Mouse (Mus musculus): Measurements from ENCODE around the gene Pidd1. TPM values are rescaled to one million over a fixed set of nuclear protein-coding genes. Genes with fewer than 3 reads are reported as not detected.
A peak's percentile ranks its signal among the peaks of the same experiment; 100 is the strongest.

The Pidd1 gene
- total RNA-seq, 2 experiments from 2014 or later: 2.4 to 7.3 TPM

DNA sequence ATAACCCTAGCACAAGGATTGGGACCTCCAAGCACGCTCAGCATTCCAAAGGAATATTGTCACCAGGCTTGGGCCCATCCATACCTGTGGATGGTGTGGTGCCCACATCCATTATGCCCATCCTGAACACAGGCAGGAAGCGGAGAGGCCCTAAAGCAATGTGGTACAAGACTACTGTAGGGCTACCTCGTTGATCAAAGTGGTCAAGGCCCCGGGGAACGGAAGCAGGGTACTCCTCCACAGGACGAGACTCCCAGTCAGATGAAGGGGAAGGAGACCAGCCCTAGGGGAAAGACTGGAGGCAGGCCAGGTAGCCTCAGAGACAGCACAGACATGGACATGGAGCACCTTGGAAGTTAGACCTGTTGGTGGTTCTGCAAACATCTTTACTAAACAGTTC, 28.9 kb upstream of the Pidd1 start:
- DNase-seq: no peak

DNA sequence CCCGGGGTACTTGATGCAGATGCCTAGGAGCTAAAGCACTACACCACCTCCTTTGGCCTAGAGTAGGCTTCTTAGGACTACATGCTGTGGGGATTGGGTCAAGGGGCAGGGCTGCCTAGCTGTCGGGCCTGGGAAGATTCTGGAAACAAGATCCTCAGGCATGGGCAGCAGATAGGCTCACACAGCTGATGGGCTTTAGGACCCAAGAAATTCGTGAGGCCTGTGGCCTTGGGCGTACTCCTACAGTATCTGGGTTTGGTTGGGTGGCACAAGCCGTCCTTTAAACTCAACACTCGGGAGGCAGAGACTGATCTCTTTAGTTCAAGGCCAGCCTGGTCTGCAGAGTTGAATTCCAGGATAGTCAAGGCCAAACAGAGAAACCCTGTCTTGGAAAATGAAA, 28.4 kb upstream of the Pidd1 start:
- DNase-seq: no peak

DNA sequence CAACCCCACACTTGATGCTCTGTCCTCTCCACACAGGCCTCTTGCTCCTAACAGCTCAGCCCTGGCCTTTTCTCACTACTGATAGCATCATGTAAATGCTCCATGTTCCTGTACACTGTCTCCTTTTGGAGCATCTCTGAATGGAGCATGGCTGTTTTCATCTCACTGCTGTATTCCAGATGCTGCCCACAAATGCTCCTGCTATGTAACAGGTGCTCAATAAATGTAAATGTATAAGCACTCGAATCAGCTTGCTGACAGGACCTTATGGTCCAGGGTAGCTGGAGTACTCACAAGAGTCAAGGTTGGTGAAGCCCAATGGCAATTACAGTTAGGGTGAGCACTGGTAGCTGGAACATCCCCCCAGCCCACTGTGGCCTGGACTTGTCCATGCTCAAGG, 27.4 kb upstream of the Pidd1 start:
- DNase-seq: no peak

DNA sequence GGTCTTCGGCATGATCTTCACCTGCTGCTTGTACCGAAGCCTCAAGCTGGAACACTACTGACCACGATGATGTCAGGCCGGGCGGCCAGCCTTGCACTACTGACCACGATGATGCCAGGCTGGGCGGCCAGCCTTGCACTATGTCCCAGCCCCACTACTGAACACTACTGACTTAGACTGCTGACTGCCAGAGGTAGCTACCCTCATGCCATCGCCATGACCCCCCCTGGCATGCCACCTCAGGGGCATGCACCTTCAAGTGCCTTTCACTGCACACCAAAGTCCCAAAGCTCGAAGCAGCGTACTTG, 26.8 kb upstream of the Pidd1 start:
- no peak for DNase-seq

DNA sequence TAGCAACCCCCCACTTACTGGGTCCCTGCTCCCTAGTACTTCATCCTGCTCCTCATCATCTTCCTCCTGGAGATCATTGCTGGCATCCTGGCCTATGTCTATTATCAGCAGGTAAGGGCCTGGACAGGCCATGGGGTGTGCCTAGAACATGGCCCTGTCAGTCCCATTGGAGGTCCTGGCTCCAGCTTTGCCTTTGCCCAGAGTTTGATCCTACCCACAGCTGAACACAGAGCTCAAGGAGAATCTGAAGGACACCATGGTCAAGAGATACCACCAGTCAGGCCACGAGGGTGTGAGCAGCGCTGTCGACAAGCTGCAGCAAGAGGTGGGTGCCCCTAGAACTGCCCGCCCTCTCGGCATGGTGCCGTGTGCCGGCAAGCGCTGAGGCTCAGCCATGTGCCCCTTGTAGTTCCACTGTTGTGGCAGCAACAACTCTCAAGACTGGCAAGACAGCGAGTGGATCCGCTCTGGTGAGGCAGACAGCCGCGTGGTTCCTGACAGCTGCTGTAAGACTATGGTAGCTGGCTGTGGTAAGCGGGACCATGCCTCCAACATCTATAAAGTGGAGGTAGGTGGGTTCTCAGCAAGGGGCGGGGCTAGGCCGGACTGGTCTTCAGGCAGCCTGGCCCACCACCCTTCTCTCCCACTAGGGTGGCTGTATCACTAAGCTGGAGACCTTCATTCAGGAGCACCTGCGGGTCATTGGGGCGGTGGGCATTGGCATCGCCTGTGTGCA, 26.2 kb upstream of the Pidd1 start:
- DNase-seq: no peak

DNA sequence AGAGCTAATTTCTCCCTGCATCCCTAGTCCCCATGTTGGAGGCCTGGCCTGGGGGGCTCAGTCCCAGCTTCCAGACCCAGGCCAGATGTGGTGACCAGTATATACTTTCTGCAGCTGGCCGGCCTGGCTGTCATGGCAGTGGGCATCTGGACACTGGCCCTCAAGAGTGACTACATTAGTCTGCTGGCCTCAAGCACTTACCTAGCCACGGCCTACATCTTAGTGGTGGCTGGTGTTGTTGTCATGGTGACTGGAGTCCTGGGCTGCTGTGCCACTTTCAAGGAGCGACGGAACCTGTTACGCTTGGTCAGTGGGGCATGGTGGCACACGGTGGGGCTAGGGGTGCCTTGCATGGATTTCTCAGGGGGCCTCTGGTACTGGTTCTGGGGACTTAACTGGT, 25.5 kb upstream of the Pidd1 start:
- DNase-seq: no peak

DNA sequence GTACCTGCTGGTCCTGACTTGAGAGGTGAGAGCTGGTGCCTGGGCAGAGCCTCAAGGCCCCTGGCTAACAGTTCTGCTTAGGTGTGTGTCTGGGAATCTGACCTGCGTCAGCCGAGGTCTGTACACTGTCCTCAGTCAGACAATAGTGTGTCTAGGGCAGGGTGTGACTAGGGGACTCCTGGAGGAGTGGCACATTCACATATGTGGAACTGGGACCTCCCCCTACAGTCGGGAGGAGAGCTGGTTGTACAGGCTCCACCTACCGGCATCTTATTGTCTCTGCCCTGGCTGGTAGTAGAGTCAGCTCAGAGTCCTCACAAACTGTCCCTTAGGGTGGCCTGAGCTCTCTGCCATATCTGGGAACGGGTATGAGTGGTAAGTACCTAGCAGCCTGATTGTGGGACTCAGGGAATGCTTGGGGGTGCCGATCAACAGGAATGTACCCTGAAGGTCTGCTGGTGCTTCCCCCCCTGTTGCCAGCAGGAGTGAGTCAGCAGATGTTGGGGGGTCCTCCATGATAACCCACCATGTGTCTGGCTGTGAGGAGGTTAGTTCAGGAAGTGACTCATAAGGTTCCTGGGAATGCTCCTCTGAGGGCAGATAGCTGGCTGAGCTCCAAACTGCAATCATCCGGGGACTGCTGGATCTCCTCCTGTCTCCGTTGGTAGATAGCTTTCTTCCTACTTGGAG, 24.8 kb upstream of the Pidd1 start:
- DNase-seq: peak; percentile 88

DNA sequence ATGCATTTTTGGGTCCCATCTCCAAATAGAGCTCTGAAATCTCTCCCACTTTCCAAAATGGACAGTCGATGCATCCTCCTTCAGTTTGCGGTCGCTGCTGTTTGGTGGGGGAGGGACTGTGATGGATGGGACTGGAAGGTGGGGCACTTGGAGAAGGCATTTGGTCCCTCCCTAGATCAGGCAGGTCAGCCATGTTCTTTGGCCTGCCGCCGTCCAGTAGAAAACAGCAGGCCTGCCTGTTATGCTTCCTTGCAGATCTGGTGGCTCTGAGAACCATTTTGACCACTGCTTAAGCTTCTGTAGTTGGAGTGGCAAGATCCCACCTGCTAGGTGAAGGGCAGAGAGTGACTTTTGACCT, 24.3 kb upstream of the Pidd1 start:
- DNase-seq: no peak

DNA sequence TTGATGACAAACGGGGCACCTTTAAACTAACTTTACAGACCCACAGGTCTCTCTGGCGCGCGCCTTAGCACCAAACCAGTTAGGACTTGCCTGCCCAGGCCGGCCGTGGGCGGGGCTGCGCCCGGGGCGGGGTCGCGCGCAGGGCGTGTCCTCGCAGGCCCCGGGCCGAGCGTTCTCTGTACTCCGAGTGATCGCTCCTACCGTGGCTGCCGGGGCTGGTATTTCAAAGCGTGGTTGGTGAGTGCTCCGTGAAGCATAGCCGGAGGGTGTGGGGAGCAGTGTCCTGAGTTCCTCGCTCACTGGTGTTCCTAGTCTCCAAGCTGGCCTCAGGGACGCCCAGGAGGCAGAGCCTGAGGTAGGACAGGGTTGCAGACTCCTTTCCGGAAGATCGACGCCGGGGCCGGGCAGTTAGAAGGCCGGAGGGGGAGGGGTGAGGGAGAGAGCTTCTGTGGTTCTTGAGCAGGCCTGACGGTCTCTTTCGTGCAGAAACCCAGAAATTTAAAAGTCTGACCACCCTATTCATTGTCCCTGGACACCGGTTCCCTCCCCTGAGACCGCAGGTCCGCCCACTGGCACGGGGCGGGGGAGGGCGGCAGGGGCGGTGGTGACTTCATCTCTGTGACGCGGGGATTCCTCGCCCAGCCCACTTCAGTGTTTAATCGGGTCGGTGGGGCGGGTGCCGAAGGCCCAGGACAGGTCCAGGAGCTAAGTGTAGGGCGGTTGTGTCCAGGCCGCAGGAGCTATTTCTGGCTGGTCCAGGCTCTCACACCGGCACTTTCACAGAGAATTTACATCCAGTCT, 23.6 kb upstream of the Pidd1 start, which contains the start of gene Cd151:
Gene Cd151, plus strand, starts transcription at position 163 of the 801 bp plus-strand sequence.
- DNase-seq: peak; percentile 96

DNA sequence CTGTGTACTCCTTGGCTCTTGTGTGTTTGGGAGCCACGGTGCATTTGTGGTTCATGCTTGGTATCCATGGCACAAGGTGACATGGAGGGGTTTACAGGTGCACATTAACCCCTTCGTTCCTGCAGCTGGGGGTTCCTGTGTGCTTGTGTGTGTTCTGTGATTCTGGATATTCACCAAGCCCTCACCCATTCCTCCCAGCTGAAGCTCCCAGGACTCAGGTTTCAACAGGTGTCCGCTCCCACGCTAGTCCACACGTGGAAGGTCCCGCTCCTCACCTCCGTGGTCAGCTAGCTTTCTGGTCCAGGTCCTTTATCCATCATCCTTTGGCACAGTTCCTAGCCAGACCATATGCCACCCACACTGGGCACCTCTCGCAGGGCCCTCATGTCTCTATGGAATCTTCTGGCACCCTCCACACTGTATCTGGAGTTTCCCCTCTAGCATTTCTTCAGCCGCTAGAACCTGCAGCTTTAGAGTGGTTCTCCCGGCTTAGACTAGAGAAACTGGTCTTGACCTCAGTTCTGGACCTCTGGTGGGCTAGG, 22.9 kb upstream of the Pidd1 start:
- no peak for DNase-seq

DNA sequence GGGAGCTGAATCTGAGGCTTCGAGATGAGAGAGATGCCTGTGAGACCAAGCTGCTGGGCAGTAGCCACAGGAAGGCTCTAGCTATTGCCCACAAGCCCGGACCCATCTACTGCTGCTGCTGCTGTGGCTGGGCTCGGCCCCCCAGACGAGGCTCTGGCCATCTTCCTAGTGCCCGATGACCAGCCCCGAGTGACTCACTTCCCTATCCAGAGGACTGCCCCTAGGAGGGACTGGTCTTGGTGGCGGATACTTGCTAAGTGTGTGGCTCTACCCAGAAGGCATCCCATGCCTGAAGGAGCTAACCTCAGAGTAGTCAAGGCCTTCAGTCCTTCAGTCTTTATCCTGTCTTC, 22.2 kb upstream of the Pidd1 start:
- no peak for DNase-seq

DNA sequence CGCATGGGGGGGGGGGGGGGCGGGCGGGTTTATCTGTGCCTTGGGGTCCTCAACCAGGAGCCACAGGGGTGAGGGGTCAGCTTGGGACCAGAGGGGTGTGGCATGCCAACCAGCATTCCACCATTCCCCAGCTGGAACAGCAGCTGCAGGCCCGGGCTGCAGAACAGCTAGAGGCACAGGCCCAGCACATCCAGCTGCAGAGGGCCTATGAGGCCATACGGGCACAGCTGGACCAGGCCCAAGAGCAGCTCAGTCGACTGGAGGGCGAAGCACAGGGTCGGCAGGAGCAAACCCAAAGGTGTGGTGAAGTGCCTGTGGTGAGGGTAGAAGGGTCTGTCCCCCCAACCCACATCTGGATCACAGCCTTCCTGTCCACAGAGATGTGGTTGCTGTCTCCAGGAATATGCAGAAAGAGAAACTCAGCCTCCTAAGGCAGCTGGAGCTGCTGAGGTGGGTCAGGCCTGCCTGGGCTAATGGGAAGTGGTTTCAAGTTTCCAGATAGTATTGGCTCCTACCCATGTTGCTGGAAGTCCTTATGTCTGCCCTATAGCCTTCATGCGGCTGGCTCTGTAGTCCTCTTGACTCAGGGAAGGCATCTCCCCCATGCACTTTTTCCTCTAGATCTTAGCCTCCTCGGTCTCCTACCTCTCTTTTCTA, 21.7 kb upstream of the Pidd1 start:
- no peak for DNase-seq

DNA sequence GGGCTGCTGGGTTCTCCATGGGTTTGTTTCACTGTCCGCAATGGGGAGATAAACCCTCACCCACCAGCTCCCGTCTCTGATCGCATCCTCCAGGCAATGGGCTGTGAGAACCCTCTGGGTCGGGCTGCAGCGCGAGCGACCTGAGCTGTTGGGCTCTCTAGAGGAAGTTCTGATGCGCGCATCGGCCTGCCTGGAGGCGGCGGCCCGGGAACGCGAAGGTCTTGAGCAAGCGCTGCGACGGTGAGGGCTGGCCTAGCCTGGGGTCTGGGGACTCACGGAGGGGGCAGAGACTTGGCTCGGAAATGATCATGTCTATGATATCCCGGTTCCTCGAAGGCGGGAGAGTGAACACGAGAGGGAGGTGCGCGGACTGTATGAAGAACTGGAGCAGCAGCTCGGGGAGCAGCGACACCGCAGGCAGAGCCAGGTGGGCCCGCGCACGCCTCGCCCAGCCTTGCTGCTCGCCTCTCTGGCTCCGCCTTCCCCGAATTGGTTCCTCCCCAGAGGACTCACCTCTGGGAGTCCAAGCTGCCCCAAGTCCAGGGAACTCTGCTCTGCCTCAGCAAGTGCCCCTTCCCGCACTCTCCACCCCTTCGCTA, 20.9 kb upstream of the Pidd1 start:
- DNase-seq: no peak

DNA sequence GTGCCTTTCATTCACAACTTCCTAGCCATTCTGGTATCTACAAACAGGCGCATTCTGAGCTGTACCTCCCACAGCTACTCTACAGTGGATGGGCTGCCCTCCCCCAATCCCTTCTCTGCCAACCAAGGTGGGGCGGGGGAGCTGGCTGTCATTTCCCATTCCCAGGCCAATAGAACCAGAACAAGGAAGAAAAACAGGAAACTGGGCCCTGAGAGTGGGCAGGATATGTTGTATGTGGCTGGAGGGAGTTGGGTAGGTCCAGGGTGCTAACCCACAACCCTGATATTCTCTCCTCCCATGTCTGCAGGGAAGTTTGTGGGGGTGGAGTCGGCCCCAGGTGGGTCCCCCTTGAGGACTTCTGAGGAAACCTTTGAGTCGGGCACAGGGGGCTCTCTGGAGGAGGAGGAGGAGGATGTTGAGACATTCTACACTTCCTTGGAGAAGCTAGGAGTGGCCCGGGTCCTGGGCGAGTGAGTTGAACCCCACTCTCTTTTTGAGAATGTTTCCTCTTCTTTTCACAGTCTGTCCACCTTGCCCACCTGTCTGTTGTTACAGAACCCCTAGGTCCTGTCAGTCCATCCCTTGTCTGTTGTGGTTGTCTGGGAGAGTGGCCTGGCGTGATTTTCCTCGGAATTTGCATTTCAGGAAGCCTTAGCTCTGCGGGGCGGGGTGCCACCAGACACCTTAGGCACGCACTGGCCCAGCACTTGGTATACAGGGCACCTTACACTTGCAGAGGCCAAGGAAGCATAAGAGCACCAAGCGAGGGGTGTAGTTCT, 20.2 kb upstream of the Pidd1 start:
- no peak for DNase-seq

DNA sequence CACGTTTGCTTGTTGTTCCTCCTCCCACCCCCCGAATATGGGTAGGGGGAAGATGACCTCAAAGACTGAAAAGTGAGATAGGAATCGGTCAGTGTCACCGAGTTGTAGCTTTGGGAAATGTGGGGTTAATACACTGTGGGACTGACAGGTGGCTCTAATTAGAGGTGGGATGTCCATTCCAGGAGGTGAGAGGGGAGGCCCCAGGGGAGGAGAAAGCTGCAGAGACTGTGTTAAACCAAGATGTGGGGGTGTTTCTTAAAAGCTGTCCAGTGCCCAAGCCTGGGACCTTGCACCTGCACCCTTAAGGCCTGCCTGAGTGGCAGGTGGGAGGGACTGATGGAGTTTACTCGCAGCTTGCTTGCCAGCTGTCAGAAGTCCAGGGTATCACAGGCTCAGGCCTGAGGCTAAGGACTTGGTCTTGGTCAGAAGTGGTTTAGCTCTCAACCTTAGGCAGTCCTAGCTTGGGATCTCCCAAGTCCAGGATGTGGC, 18.6 kb upstream of the Pidd1 start:
- DNase-seq: no peak

DNA sequence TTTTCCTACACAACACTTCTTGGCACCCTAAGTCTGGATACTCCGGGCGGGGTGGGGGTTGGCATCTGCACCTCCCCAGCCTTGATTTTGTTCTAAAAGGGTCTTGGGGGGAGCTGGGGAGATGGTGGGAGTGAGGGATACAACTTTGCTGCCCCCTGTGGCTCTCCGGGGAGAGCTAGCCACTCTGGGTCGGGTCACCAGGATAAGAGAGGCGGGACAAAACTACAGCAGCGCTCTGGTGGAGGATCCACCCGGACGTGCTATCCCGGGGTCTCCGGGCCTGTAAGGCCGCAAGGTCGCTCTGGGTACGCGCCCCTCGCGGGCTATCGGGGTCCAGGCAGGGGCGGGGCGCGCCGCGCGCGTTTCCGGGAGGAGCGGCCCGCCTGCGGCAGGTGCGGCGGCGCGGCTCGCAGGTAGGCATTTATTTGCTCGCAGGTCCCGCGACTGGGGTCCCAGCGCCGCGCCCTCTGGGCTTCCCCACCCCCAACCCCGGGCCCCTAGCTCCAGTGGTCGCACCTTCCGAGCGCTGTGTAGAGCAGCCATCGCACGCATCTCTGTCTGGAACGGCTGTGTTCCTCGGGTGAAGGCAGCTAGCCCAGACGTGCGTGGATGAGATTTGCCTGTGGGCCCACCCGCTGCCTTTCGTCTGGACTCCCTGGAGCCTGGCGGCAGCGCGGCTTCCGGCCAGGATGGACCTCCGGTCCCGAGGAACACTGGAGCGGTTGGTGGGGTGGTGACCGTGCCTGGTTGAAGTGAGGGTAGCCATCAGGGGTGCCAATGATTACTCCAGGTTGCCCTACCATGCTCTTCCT, 17.9 kb upstream of the Pidd1 start:
- DNase-seq: peak; percentile 59

DNA sequence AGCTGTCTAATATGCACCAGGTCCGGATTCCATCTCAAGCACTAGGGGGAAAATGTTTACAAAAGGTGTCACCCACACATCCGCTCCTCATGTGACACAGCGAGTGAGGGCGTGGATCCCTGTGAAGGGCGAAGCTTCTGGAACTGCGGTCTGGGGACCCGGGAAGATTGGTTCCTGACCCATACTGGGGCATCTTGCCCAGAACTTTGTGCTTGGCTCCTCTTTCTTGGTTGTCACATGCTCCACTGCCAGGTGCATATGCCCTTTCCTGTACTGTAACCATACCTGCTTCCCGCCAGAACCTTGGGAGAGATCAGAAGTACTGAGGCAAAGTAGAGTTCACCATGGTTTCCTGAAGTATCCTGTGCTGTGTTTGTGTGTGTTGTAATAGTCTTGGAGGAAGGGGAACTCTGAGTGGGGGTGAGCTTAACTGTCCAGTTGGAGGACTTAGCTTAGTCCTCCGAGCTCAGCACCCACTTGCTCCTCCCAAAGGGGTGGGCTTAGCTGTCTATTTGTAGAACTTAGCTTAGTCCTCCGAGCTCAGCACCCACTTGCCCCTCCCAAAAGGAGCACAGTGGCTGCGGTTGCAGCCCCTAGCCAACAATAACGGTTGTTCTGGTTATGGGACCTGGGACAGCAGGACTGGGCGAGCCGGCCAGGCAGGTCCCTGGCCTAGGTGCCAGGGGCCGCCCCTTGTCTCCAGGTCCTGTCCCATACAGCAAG, 16.7 kb upstream of the Pidd1 start, which contains the start of gene Cracr2b:
Gene Cracr2b, plus strand, starts transcription at position 704 of the 723 bp plus-strand sequence.
- DNase-seq: peak; percentile 34

DNA sequence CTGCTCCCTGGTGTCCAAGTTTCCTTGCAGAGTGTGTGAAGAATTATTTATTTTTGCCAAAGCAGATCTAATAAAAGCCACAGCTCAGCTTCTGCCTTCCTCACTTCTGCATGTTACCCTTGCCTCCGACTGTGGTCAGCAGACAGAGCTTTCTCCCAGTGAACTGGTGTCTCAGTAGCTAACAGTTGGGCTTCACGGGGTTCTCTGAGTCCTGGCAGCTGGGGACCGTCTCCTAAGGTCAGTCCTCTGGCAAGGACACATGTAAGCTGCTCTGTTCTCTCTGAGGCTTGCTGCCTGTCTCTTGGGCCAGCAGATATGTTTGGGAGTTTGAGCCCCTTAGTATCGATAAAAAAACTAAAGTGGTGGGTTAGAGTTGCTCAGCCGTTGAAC, 16.2 kb upstream of the Pidd1 start:
- DNase-seq: peak; percentile 12

DNA sequence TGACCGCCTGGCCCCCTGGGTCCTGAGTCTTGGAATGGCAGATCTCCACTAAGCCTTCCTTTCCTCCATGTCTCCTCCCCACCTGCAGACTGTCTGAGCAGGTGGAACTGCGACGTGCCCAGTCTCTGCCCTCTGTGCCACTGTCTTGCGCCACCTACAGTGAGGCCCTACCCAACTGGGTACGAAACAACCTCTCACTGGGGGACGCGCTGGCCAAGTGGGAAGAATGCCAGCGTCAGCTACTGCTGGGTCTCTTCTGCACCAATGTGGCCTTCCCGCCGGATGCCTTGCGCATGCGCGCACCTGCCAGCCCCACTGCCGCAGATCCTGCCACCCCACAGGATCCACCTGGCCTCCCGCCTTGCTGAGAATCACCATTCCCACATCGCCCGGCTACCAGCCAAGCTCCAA, 15.5 kb upstream of the Pidd1 start:
- DNase-seq: peak; percentile 67

DNA sequence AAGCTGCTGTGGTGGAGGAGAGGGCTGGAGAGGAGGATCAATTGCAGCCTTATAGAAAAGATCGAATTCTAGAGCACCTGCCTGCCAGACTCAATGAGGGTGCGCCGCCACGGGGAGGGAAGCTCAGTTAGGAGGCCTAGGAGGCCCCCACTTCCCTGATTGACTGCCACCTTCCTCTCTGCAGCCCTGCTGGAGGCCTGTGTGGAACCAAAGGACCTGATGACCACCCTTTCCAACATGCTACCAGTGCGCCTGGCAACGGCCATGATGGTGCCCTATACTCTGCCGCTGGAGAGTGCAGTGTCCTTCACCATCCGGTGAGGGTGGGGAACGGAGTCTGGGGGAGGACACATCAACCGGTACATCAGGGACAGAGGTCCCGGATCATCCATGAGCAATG, 14.8 kb upstream of the Pidd1 start:
- DNase-seq: peak; percentile 15
